Mouse (Mus musculus) left cerebral cortex, postnatal 14 days (tissue): ENCODE results near the gene Pphln1. TPM values are rescaled to one million over a fixed set of nuclear protein-coding genes. Genes with fewer than 3 reads are reported as not detected.

Experiments used
- DNase-seq, 2 experiments: peaks; one replicate each; pipeline ENCODE4 v3.0.0; 2021 to 2022; ENCODE audit warnings: low spot score in 2 of 2, mixed read lengths in 1 of 2
- intact Hi-C: fragments of 180-260 bp; cut with DNase I; formaldehyde crosslinking; loops from one replicate; pipeline ENCODE4 v1.15.1; 2025
- total RNA-seq, 2 experiments: library from RNA; stranded (reverse); gene quantifications; 2 replicates each; pipeline ENCODE4 v1.2.3; 2021

Pphln1 gene
- total RNA-seq, 2 experiments from 2014 or later, result 34.8 to 37.3 TPM

GRCm38 (mm10) chr15:93485252-93485651, 87.1 kb downstream of the Pphln1 start:
- intact Hi-C loops, result no loop called here
- DNase-seq, result no peak

GRCm38 (mm10) chr15:93486066-93486465, 87.9 kb downstream of the Pphln1 start:
- intact Hi-C loops, result no loop called here
- DNase-seq, result no peak

GRCm38 (mm10) chr15:93489597-93489996, 91.4 kb downstream of the Pphln1 start:
- intact Hi-C loops, result no loop called here
- DNase-seq, result no peak

GRCm38 (mm10) chr15:93494700-93495099, 96.5 kb downstream of the Pphln1 start:
- no peak for DNase-seq
- intact Hi-C loops, result no loop called here

GRCm38 (mm10) chr15:93499866-93500265, 101.7 kb downstream of the Pphln1 start:
- intact Hi-C loops, result no loop called here
- DNase-seq, result no peak

GRCm38 (mm10) chr15:93502703-93503102, 104.6 kb downstream of the Pphln1 start:
- no peak for DNase-seq
- intact Hi-C loops, result no loop called here

GRCm38 (mm10) chr15:93503201-93503745, 105.1 kb downstream of the Pphln1 start:
- intact Hi-C loops, result no loop called here
- DNase-seq, result no peak

- intact Hi-C loops, result no loop called here
- DNase-seq, result peak in 1 of 2 experiments; percentile 31
These were observed 106.7 kb downstream of the Pphln1 start for GRCm38 (mm10) chr15:93504808-93505207.

- intact Hi-C loops, result no loop called here
- no peak for DNase-seq
These were observed 112.7 kb downstream of the Pphln1 start for GRCm38 (mm10) chr15:93510690-93511336.

GRCm38 (mm10) chr15:93512437-93512836, 114.3 kb downstream of the Pphln1 start:
- no peak for DNase-seq
- intact Hi-C loops, result no loop called here

GRCm38 (mm10) chr15:93513939-93514341, 115.8 kb downstream of the Pphln1 start:
- intact Hi-C loops, result no loop called here
- DNase-seq, result no peak

GRCm38 (mm10) chr15:93515316-93515715, 117.2 kb downstream of the Pphln1 start:
- DNase-seq, result no peak
- intact Hi-C loops, result loop anchor here (5.0 kb wide), 1 partner anchor 62 kb away; no protein-coding TSS in a partner anchor

- DNase-seq, result no peak
- intact Hi-C loops, result loop anchor here (5.0 kb wide), 1 partner anchor 60 kb away; no protein-coding TSS in a partner anchor
These were observed 118.9 kb downstream of the Pphln1 start for GRCm38 (mm10) chr15:93517022-93517565.

GRCm38 (mm10) chr15:93518143-93518902, 120.2 kb downstream of the Pphln1 start:
- intact Hi-C loops, result loop anchor here (5.0 kb wide), 1 partner anchor 59 kb away; no protein-coding TSS in a partner anchor

GRCm38 (mm10) chr15:93518941-93519835, 121.0 kb downstream of the Pphln1 start:
- intact Hi-C loops, result loop anchor here (5.0 kb wide), 1 partner anchor 58 kb away; no protein-coding TSS in a partner anchor
- peak; percentile 59 to 78 for DNase-seq

More at GRCm38 (mm10) chr15:93518143-93518902, 120.2 kb downstream of the Pphln1 start:
- no peak for DNase-seq

- no peak for DNase-seq
- intact Hi-C loops, result loop anchor here (5.0 kb wide), 1 partner anchor 57 kb away; no protein-coding TSS in a partner anchor
These were observed 122.0 kb downstream of the Pphln1 start for GRCm38 (mm10) chr15:93519836-93520826.

GRCm38 (mm10) chr15:93521088-93521786, 123.1 kb downstream of the Pphln1 start:
- intact Hi-C loops, result no loop called here
- no peak for DNase-seq
